29 mouse cellular contexts compared by ENCODE assay signal in the genomic region with DNA sequence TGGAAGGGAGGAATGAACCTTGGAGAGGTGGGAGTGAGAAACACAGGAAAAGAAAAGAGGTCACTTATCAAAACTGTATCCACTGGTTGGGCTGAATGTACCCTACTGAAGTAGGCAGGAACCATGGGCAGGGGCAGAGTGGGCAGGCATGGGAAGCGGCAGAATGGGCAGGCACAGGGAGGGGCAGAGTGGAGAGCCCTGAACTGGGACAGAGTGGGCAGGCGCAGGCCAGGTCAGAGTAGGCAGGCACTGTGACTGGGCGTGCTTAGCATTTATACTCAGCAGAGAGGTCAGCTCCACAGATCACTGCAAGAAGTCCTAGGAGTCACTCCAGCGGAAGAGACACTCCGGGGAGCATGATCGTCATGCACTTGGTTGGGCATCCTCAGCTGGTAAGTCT. TPM values are rescaled to one million over a fixed set of nuclear protein-coding genes. Genes with fewer than 3 reads are reported as not detected.
"Had no signal": no experiment of that assay in that cellular context is flagged by ENCODE, and none has a peak within 500 bp of the region (broad histone marks: within the 10 kb centered on the region; RNA-seq: fewer than 3 reads in every experiment).

A gene (plus strand): TSS at position 301 of the 400 bp plus-strand sequence.

RNA-seq across cellular contexts. Expression of the gene that starts here (rescaled TPM):
- polyA plus RNA-seq: limb, embryonic 10.5 days; limb, embryonic 11.5 days; limb, embryonic 12.5 days; limb, embryonic 13.5 days; limb, embryonic 14.5 days; limb, embryonic 15.5 days; liver, adult 2 months; liver, embryonic 11.5 days; liver, embryonic 12.5 days; liver, embryonic 13.5 days; liver, embryonic 14.5 days; liver, embryonic 15.5 days; liver, embryonic 16.5 days; liver, postnatal 0 days; lung, adult 2 months; lung, embryonic 14.5 days; lung, embryonic 15.5 days; lung, embryonic 16.5 days; lung, postnatal 0 days; macrophage; midbrain, embryonic 10.5 days; midbrain, embryonic 11.5 days; midbrain, embryonic 12.5 days; midbrain, embryonic 13.5 days; midbrain, embryonic 14.5 days; midbrain, embryonic 15.5 days; midbrain, embryonic 16.5 days; midbrain, postnatal 0 days; myocyte had no signal
